23 mouse cellular contexts compared by ENCODE assay signal in genomic region chr4:107881631-107882030, GRCm38 (mm10). TPM values are rescaled to one million over a fixed set of nuclear protein-coding genes. Genes with fewer than 3 reads are reported as not detected.
DNase-seq lines count a peak whose midpoint lies in the region; ATAC-seq and TF ChIP-seq lines count a peak whose summit lies in the region.
"Had no signal": no experiment of that assay in that cellular context is flagged by ENCODE, and none has a peak within 500 bp of the region (broad histone marks: within the 10 kb centered on the region; RNA-seq: fewer than 3 reads in every experiment).

No protein-coding gene starts in this region.

- H3K36me3 ChIP-seq in CH12.LX (replicated peaks in 1 of 2; ENCODE audit: control insufficient read depth in 1 of 2, insufficient read depth in 1 of 2, low read length in 1 of 2) (peaks cover 37 to 54% of the 10 kb centered on the region in 2 experiments), ES-E14 (ENCODE audit: control insufficient read depth, insufficient read depth, low read length, poor library complexity, severe bottlenecking) (peaks cover 20% of the 10 kb centered on the region), MEL (ENCODE audit: control insufficient read depth in 1 of 2, insufficient read depth in 2 of 2, low read length in 2 of 2) (peaks cover 6 to 9% of the 10 kb centered on the region in 2 experiments; a peak in 3 of 4 replicates)
- peaks cover 13% of the 10 kb centered on the region for H3K36me3 ChIP-seq in midbrain, embryonic 11.5 days (ENCODE audit: control insufficient read depth, insufficient read depth, low read length)

- H3K4me1 ChIP-seq in CH12.LX (ENCODE audit: control insufficient read depth in 1 of 2, insufficient read depth in 2 of 2) (peaks cover 0 to 23% of the 10 kb centered on the region in 2 experiments; a peak in 2 of 4 replicates), ES-E14 (ENCODE audit: control insufficient read depth in 2 of 2, insufficient read depth in 2 of 2, low read length in 2 of 2, poor library complexity in 1 of 2) (peaks cover 0 to 3% of the 10 kb centered on the region in 2 experiments; a peak in 1 of 4 replicates), MEL (ENCODE audit: control insufficient read depth in 1 of 2, insufficient read depth in 2 of 2, low read length in 2 of 2) (peaks cover 0 to 10% of the 10 kb centered on the region in 2 experiments; a peak in 3 of 4 replicates)
- H3K4me1 ChIP-seq in midbrain, embryonic 11.5 days (ENCODE audit: control insufficient read depth, insufficient read depth, low read length) = peaks cover 8% of the 10 kb centered on the region

- H3K4me3 ChIP-seq in CH12.LX (replicated peaks in 1 of 3; ENCODE audit: low read depth in 2 of 3, low read length in 2 of 3, poor library complexity in 1 of 3) (no peak overlapping the region), ES-E14 (ENCODE audit: insufficient read depth in 1 of 2, low read depth in 1 of 2, low read length in 2 of 2, poor library complexity in 1 of 2, severe bottlenecking in 1 of 2) (no peak overlapping the region), MEL (ENCODE audit: control insufficient read depth in 1 of 2, insufficient read depth in 1 of 2, low read depth in 2 of 2, low read length in 2 of 2) (no peak overlapping the region)
- H3K4me3 ChIP-seq in midbrain, embryonic 11.5 days (ENCODE audit: low read depth, low read length) = no peak overlapping the region

- TF ChIP-seq CTCF in CH12.LX (conservative IDR thresholded peaks at IDR 0.05 in 1 of 2, IDR thresholded peaks at IDR 0.05 in 1 of 2; ENCODE audit: low read depth in 2 of 2, low read length in 2 of 2) = no peak
- no peak for TF ChIP-seq CTCF in MEL (IDR thresholded peaks at IDR 0.05 in 2 of 3, conservative IDR thresholded peaks at IDR 0.05 in 1 of 3; ENCODE audit: control insufficient read depth in 1 of 3, insufficient read depth in 1 of 3, low read depth in 2 of 3, low read length in 3 of 3, poor library complexity in 1 of 3, severe bottlenecking in 1 of 3)

- H3K79me2 ChIP-seq in CH12.LX (replicated peaks; ENCODE audit: control insufficient read depth, extremely low read depth, insufficient read depth, poor library complexity, severe bottlenecking) (peaks cover 23% of the 10 kb centered on the region), MEL (ENCODE audit: control insufficient read depth, insufficient read depth, low read length, poor library complexity) (peaks cover 9% of the 10 kb centered on the region)

- no peak for TF ChIP-seq RAD21 in CH12.LX (IDR thresholded peaks at IDR 0.05; ENCODE audit: low read depth, low read length)
- TF ChIP-seq RAD21 in MEL (IDR thresholded peaks at IDR 0.05; ENCODE audit: low read depth, low read length) = no peak

- in situ Hi-C loops in CH12.LX (cut with MboI; ENCODE audit: low pct_ligation_motif_present, low pct_unique_long_range_greater_than_20kb, low sequenced_read_pairs) (no loop called here), ES-E14 (cut with MboI; ENCODE audit: low sequenced_read_pairs in 2 of 2, unreplicated experiment in 2 of 2) (no loop called here)

- no peak for TF ChIP-seq POLR2A in CH12.LX (IDR thresholded peaks at IDR 0.05; ENCODE audit: low read depth, low read length)
- no peak for TF ChIP-seq POLR2A in MEL (IDR thresholded peaks at IDR 0.05; ENCODE audit: control insufficient read depth in 1 of 2, insufficient read depth in 1 of 2, low read depth in 1 of 2, low read length in 2 of 2, poor library complexity in 1 of 2)

- ATAC-seq in megakaryocyte, adult 5-6 weeks (ENCODE audit: poor library complexity, severe bottlenecking) = no peak
- ATAC-seq in midbrain, embryonic 11.5 days (ENCODE audit: low FRiP score) = no peak
- ATAC-seq: activated CD4-positive, CD25-positive, alpha-beta regulatory T cell, adult 4 months; CD4-positive, CD25-positive, alpha-beta regulatory T cell, adult 4 months; Patski had no signal

- WGBS in midbrain, embryonic 11.5 days = 91% methylated on average over 1 of the region's 1 CpGs

- DNase-seq in CH12.LX (ENCODE audit: extremely low read depth) = no peak
- no peak for DNase-seq in ES-E14 (ENCODE audit: low read depth, low spot score)
- no peak for DNase-seq in MEL (ENCODE audit: low read depth, low spot score)
- DNase-seq in adrenal gland, adult 2 months = no peak
- DNase-seq in midbrain, embryonic 11.5 days (ENCODE audit: low spot score, missing footprints) = no peak
- DNase-seq: adrenal gland, adult 8-10 months; adrenal gland, postnatal 10 days; adrenal gland, postnatal 14 days; adrenal gland, postnatal 25 days; adrenal gland, postnatal 36 days; B cell, adult 2 months; cerebellum, adult 11 months; cerebellum, adult 11-12 months; cerebellum, adult 18-20 months; cerebellum, adult 2 months; cerebellum, adult 8-10 months; cerebellum, adult 9-10 months; cerebellum, adult 9-11 months had no signal

- no peaks in the 10 kb centered on the region for H3K27me3 ChIP-seq in CH12.LX (replicated peaks)
- H3K27me3 ChIP-seq in MEL (ENCODE audit: control insufficient read depth in 1 of 2, insufficient read depth in 2 of 2, low read length in 2 of 2) = no peaks in the 10 kb centered on the region
- H3K27me3 ChIP-seq in midbrain, embryonic 11.5 days (ENCODE audit: control insufficient read depth, insufficient read depth, low read length) = no peaks in the 10 kb centered on the region
- H3K27me3 ChIP-seq: Patski had no signal

- no peak overlapping the region for H3K4me2 ChIP-seq in CH12.LX (ENCODE audit: insufficient read depth, low read depth, poor library complexity, severe bottlenecking)
- no peak overlapping the region for H3K4me2 ChIP-seq in midbrain, embryonic 11.5 days

- H3K27ac ChIP-seq in CH12.LX (ENCODE audit: insufficient read depth, low read depth) (no peak overlapping the region), ES-E14 (ENCODE audit: insufficient read depth, low read depth, low read length, poor library complexity, severe bottlenecking) (no peak overlapping the region), MEL (ENCODE audit: control insufficient read depth, low read depth, low read length) (no peak overlapping the region)
- H3K27ac ChIP-seq in midbrain, embryonic 11.5 days (ENCODE audit: low read depth, low read length) = no peak overlapping the region

- no peak for TF ChIP-seq EP300 in CH12.LX (IDR thresholded peaks at IDR 0.05; ENCODE audit: low read length)
- no peak for TF ChIP-seq EP300 in MEL (IDR thresholded peaks at IDR 0.05; ENCODE audit: low read depth in 1 of 2, low read length in 2 of 2)

- dilution Hi-C loops in CH12.LX (cut with MboI; ENCODE audit: extremely low pct_ligation_motif_present, extremely low pct_unique_long_range_greater_than_20kb, low sequenced_read_pairs) = no loop called here

- H3K9me3 ChIP-seq in CH12.LX (replicated peaks; ENCODE audit: low read length) (no peaks in the 10 kb centered on the region), ES-E14 (ENCODE audit: control insufficient read depth, insufficient read depth, low read depth, low read length) (no peaks in the 10 kb centered on the region), MEL (replicated peaks; ENCODE audit: insufficient read depth, low read length) (no peaks in the 10 kb centered on the region)
- no peaks in the 10 kb centered on the region for H3K9me3 ChIP-seq in midbrain, embryonic 11.5 days (ENCODE audit: control insufficient read depth, low read length)
- H3K9me3 ChIP-seq: G1E had no signal

- H3K9ac ChIP-seq in CH12.LX (ENCODE audit: insufficient read depth, low read depth) = no peak overlapping the region
- no peak overlapping the region for H3K9ac ChIP-seq in ES-E14 (ENCODE audit: insufficient read depth, low read depth, low read length, poor library complexity, severe bottlenecking)
- no peak overlapping the region for H3K9ac ChIP-seq in MEL (ENCODE audit: control insufficient read depth, low read depth, low read length, poor library complexity, severe bottlenecking)
- H3K9ac ChIP-seq in midbrain, embryonic 11.5 days (ENCODE audit: low read length) = no peak overlapping the region

RNA-seq across cellular contexts. Expression of gene Magoh, which starts 2.1 kb away (rescaled TPM):
- total RNA-seq in CH12.LX (2012; rRNA removed) = 165 and 201 TPM in 2 replicates
- 369 and 395 TPM in 2 replicates for total RNA-seq in CH12.LX (2014; rRNA removed)
- 217 and 230 TPM in 2 replicates for polyA plus RNA-seq in CH12.LX (2012; ENCODE audit: insufficient read length, low read depth)
- 115 and 192 TPM in 2 replicates for total RNA-seq in ES-E14 (2012; rRNA removed)
- total RNA-seq in MEL (2012; rRNA removed) = 265 and 276 TPM in 2 replicates
- 100 to 1,000 TPM in 1 of 2 experiments, not detected in 1; 207 TPM for polyA plus RNA-seq in MEL (2012; ENCODE audit: insufficient read depth in 1 of 2, insufficient read length in 2 of 2, low read depth in 1 of 2, low replicate concordance in 2 of 2, missing spikeins in 1 of 2)
- 131 and 134 TPM in 2 replicates for total RNA-seq in megakaryocyte, adult 5-6 weeks (2015)
- 208 and 218 TPM in 2 replicates for total RNA-seq in megakaryocyte, adult 5-6 weeks (2017)
- 10 to 100 TPM; 70.2 to 77.2 TPM for total RNA-seq in adrenal gland, adult 2 months (2021)
- polyA plus RNA-seq in adrenal gland, adult 2 months (2012; rRNA removed) = 15.2 and 17.8 TPM in 2 replicates
- 268 and 272 TPM in 2 replicates for polyA plus RNA-seq in midbrain, embryonic 11.5 days (2014; fragmentation: Nextera tagmentation; extraction: Ambion mirVana)

RNA-seq across cellular contexts. Expression of gene 0610037L13Rik, which starts 8.0 kb away (rescaled TPM):
- total RNA-seq in CH12.LX (2012; rRNA removed) (43.8 and 51.4 TPM in 2 replicates), CH12.LX (2014; rRNA removed) (54.3 and 70.8 TPM in 2 replicates), ES-E14 (2012; rRNA removed) (59.2 and 60.7 TPM in 2 replicates), MEL (2012; rRNA removed) (54.6 and 65.0 TPM in 2 replicates)
- polyA plus RNA-seq in CH12.LX (2012; ENCODE audit: insufficient read length, low read depth) (40.7 and 46.1 TPM in 2 replicates), MEL (2012; ENCODE audit: insufficient read depth in 1 of 2, insufficient read length in 2 of 2, low read depth in 1 of 2, low replicate concordance in 2 of 2, missing spikeins in 1 of 2) (10 to 100 TPM in 1 of 2 experiments, not detected in 1; 35.5 TPM)
- 34.7 and 36.0 TPM in 2 replicates for total RNA-seq in megakaryocyte, adult 5-6 weeks (2015)
- total RNA-seq in megakaryocyte, adult 5-6 weeks (2017) = 33.6 and 34.7 TPM in 2 replicates
- total RNA-seq in adrenal gland, adult 2 months (2021) = 10 to 100 TPM; 74.1 to 77.3 TPM
- 12.9 and 16.2 TPM in 2 replicates for polyA plus RNA-seq in adrenal gland, adult 2 months (2012; rRNA removed)
- 130 and 134 TPM in 2 replicates for polyA plus RNA-seq in midbrain, embryonic 11.5 days (2014; fragmentation: Nextera tagmentation; extraction: Ambion mirVana)

RNA-seq across cellular contexts. Expression of gene Cpt2, which starts 41.8 kb away (rescaled TPM):
- 10.9 and 14.1 TPM in 2 replicates for total RNA-seq in CH12.LX (2012; rRNA removed)
- total RNA-seq in CH12.LX (2014; rRNA removed) = 10.8 and 15.2 TPM in 2 replicates
- 12.3 and 13.5 TPM in 2 replicates for polyA plus RNA-seq in CH12.LX (2012; ENCODE audit: insufficient read length, low read depth)
- 7.9 and 11.0 TPM in 2 replicates for total RNA-seq in ES-E14 (2012; rRNA removed)
- 14.0 and 16.1 TPM in 2 replicates for total RNA-seq in MEL (2012; rRNA removed)
- 10 to 100 TPM in 1 of 2 experiments, not detected in 1; 37.6 TPM for polyA plus RNA-seq in MEL (2012; ENCODE audit: insufficient read depth in 1 of 2, insufficient read length in 2 of 2, low read depth in 1 of 2, low replicate concordance in 2 of 2, missing spikeins in 1 of 2)
- total RNA-seq in megakaryocyte, adult 5-6 weeks (2015) = 19.3 and 24.5 TPM in 2 replicates
- 16.7 and 26.7 TPM in 2 replicates for total RNA-seq in megakaryocyte, adult 5-6 weeks (2017)
- total RNA-seq in adrenal gland, adult 2 months (2021) = 100 to 1,000 TPM; 231 to 235 TPM
- polyA plus RNA-seq in adrenal gland, adult 2 months (2012; rRNA removed) = 475 and 582 TPM in 2 replicates
- polyA plus RNA-seq in midbrain, embryonic 11.5 days (2014; fragmentation: Nextera tagmentation; extraction: Ambion mirVana) = 34.2 and 35.5 TPM in 2 replicates

Comparison
In these comparisons a context has a peak if more than half of its experiments do, and no peak if none do; other contexts are left out.
1. RNA of gene Cpt2, which starts 41.8 kb away (total RNA-seq): 231 to 235 TPM in adrenal gland, adult 2 months; 16.7 to 26.7 TPM in megakaryocyte, adult 5-6 weeks, 10.8 to 15.2 TPM in CH12.LX, 14.0 to 16.1 TPM in MEL and 7.9 to 11.0 TPM in ES-E14; every median in the first group is over 4 times any median in the second.
2. Of the 35 proteins assayed by ChIP-seq in both MEL and CH12.LX: peak only in MEL: none; only in CH12.LX: none; in both: MAFK; in neither: 34.